Mouse (Mus musculus) neural tube, embryonic 13.5 days (tissue): ENCODE data around the gene Klf1. TPM values are rescaled to one million over a fixed set of nuclear protein-coding genes. Genes with fewer than 3 reads are reported as not detected.

Source experiments
- microRNA-seq: library from miRNA; unstranded; fragments of <30 nt; microRNA quantifications from one replicate; pipeline ENCODE4, GENCODE M21; 2016
- polyA plus RNA-seq: library from polyadenylated mRNA; unstranded; fragments of >200 nt; fragmentation: Nextera tagmentation; extraction: Ambion mirVana; gene quantifications from 2 replicates; pipeline ENCODE4 v1.2.1, GENCODE M21; 2015

Gene Klf1
- polyA plus RNA-seq, 1 experiment from 2014 or later = 0.91 TPM

Small RNA genes within 50 kb of the gene (microRNA-seq; reads per million reads assigned to microRNA genes)
- gene Gm24197 (not detected), gene Mir7069 (1.0 reads per million)

Other genes starting within 250 kb of the Klf1 start
- gene Ier2, start 239.1 kb upstream of the Klf1 start, polyA plus RNA-seq = 32.5 and 37.7 TPM in 2 replicates
- 53.6 and 55.5 TPM in 2 replicates for gene Trmt1, start 215.6 kb upstream of the Klf1 start, polyA plus RNA-seq
- gene Nacc1, start 214.1 kb upstream of the Klf1 start, polyA plus RNA-seq = 14.1 and 15.1 TPM in 2 replicates
- gene Lyl1, start 200.5 kb upstream of the Klf1 start, polyA plus RNA-seq = 2.8 and 3.6 TPM in 2 replicates
- gene G430095P16Rik, start 178.9 kb upstream of the Klf1 start, polyA plus RNA-seq = 1.4 and 2.2 TPM in 2 replicates
- gene Nfix, start 101.6 kb upstream of the Klf1 start, polyA plus RNA-seq = 28.7 and 34.4 TPM in 2 replicates
- gene Dand5, start 79.1 kb upstream of the Klf1 start, polyA plus RNA-seq = 12.3 and 12.8 TPM in 2 replicates
- gene Gadd45gip1, start 70.4 kb upstream of the Klf1 start, polyA plus RNA-seq = 35.1 and 39.8 TPM in 2 replicates
- gene Rad23a, start 61.3 kb upstream of the Klf1 start, polyA plus RNA-seq = 69.9 and 74.2 TPM in 2 replicates
- 766 and 971 TPM in 2 replicates for gene Calr, start 55.0 kb upstream of the Klf1 start, polyA plus RNA-seq
- gene Farsa, start 44.9 kb upstream of the Klf1 start, polyA plus RNA-seq = 102 and 104 TPM in 2 replicates
- 16.4 and 16.6 TPM in 2 replicates for gene Syce2, start 29.8 kb upstream of the Klf1 start, polyA plus RNA-seq
- 37.2 and 37.3 TPM in 2 replicates for gene Gcdh, start 8.0 kb upstream of the Klf1 start, polyA plus RNA-seq
- 4.5 and 8.8 TPM in 2 replicates for gene Dnase2a, start 6.6 kb downstream of the Klf1 start, polyA plus RNA-seq
- gene Mast1, start 35.4 kb downstream of the Klf1 start, polyA plus RNA-seq = 62.7 and 70.3 TPM in 2 replicates
- gene Rtbdn, start 45.1 kb downstream of the Klf1 start, polyA plus RNA-seq = 1.4 and 1.6 TPM in 2 replicates
- not detected in 2 replicates for gene Gm49661, start 67.5 kb downstream of the Klf1 start, polyA plus RNA-seq
- 1,236 and 1,369 TPM in 2 replicates for gene Prdx2, start 67.7 kb downstream of the Klf1 start, polyA plus RNA-seq
- 55.0 and 55.6 TPM in 2 replicates for gene Rnaseh2a, start 67.8 kb downstream of the Klf1 start, polyA plus RNA-seq
- gene Junb, start 76.8 kb downstream of the Klf1 start, polyA plus RNA-seq = 7.5 and 8.4 TPM in 2 replicates
- 22.8 and 25.0 TPM in 2 replicates for gene Hook2, start 88.7 kb downstream of the Klf1 start, polyA plus RNA-seq
- gene Best2, start 112.6 kb downstream of the Klf1 start, polyA plus RNA-seq = not detected in 2 replicates
- 148 and 151 TPM in 2 replicates for gene Asna1, start 123.4 kb downstream of the Klf1 start, polyA plus RNA-seq
- 147 and 170 TPM in 2 replicates for gene Trir, start 124.9 kb downstream of the Klf1 start, polyA plus RNA-seq
- 49.0 and 52.7 TPM in 2 replicates for gene Tnpo2, start 135.0 kb downstream of the Klf1 start, polyA plus RNA-seq
- gene Fbxw9, start 158.1 kb downstream of the Klf1 start, polyA plus RNA-seq = 48.6 and 50.8 TPM in 2 replicates
- 1.5 TPM in 1 of 2 replicates, not detected in the other for gene Gm5741, start 166.1 kb downstream of the Klf1 start, polyA plus RNA-seq
- gene Dhps, start 169.8 kb downstream of the Klf1 start, polyA plus RNA-seq = 86.9 and 109 TPM in 2 replicates
- 117 and 118 TPM in 2 replicates for gene Wdr83os, start 178.8 kb downstream of the Klf1 start, polyA plus RNA-seq
- 56.5 and 58.6 TPM in 2 replicates for gene Wdr83, start 179.4 kb downstream of the Klf1 start, polyA plus RNA-seq
- 18.7 and 19.2 TPM in 2 replicates for gene Man2b1, start 181.3 kb downstream of the Klf1 start, polyA plus RNA-seq
- gene Zfp791, start 221.2 kb downstream of the Klf1 start, polyA plus RNA-seq = 2.3 and 2.9 TPM in 2 replicates
- not detected in 2 replicates for gene Cks1brt, start 250.0 kb downstream of the Klf1 start, polyA plus RNA-seq